Mouse (Mus musculus) lung, embryonic 14.5 days (tissue): ENCODE results near the gene H2-T22. TPM values are rescaled to one million over a fixed set of nuclear protein-coding genes. Genes with fewer than 3 reads are reported as not detected.

Experiments used
- ATAC-seq: fragments of 200-750 bp; cut with Nextera tagmentation; 2 replicates; pipeline ENCODE4 v1.8.0; 2017; ENCODE audit warnings: mild to moderate bottlenecking, moderate TSS enrichment, moderate library complexity; ENCODE audit not compliant: insufficient read depth
- DNase-seq: peaks from one replicate; pipeline ENCODE4 v3.0.0-alpha.2; 2015
- H3K27ac ChIP-seq: fragments of 300-500 bp; sonication (generic); 2 replicates; pipeline ENCODE4 v1.5.1; 2014; ENCODE audit warnings: low read depth, mild to moderate bottlenecking, moderate library complexity
- H3K27me3 ChIP-seq: fragments of 300-500 bp; sonication (generic); 2 replicates; pipeline ENCODE4 v1.6.1; 2014; ENCODE audit warnings: low read length, control low read depth; ENCODE audit not compliant: insufficient read depth
- H3K36me3 ChIP-seq: fragments of 300-500 bp; sonication (generic); 2 replicates; pipeline ENCODE4 v1.6.1; 2014; ENCODE audit warnings: control low read depth; ENCODE audit not compliant: insufficient read depth
- H3K4me1 ChIP-seq: fragments of 300-500 bp; sonication (generic); 2 replicates; pipeline ENCODE4 v1.6.1; 2014; ENCODE audit warnings: antibody characterized with exemption, control low read depth; ENCODE audit not compliant: insufficient read depth
- H3K4me2 ChIP-seq: fragments of 300-500 bp; sonication (generic); 2 replicates; pipeline ENCODE4 v1.6.1; 2014; ENCODE audit warnings: mild to moderate bottlenecking
- H3K4me3 ChIP-seq: fragments of 300-500 bp; sonication (generic); 2 replicates; pipeline ENCODE4 v1.5.1; 2014; ENCODE audit warnings: low read depth, low read length
- H3K9ac ChIP-seq: fragments of 300-500 bp; sonication (generic); 2 replicates; pipeline ENCODE4 v1.6.1; 2014
- H3K9me3 ChIP-seq: fragments of 300-500 bp; sonication (generic); 2 replicates; pipeline ENCODE4 v1.6.1; 2016; ENCODE audit warnings: low read depth, low read length, control low read depth
- CTCF ChIP-seq: IDR thresholded peaks from 2 replicates; pipeline ENCODE4 v1.5.1; 2016; ENCODE audit warnings: antibody characterized with exemption, low read depth
- WGBS: fragments of 180-500 bp; shearing (Covaris S2); extraction: QIAGEN DNeasy Blood & Tissue Kit; methylation state at CpG from one replicate; pipeline ENCODE4 v1.1.7; 2014; 5-methylcytosine and 5-hydroxymethylcytosine counted together
- polyA plus RNA-seq: library from polyadenylated mRNA; unstranded; fragments of >200 nt; fragmentation: Nextera tagmentation; extraction: Ambion mirVana; gene quantifications from 2 replicates; pipeline ENCODE4 v1.2.1, GENCODE M21; 2014

H2-T22 gene
- polyA plus RNA-seq, 1 experiment from 2014 or later = 16.0 TPM

DNA sequence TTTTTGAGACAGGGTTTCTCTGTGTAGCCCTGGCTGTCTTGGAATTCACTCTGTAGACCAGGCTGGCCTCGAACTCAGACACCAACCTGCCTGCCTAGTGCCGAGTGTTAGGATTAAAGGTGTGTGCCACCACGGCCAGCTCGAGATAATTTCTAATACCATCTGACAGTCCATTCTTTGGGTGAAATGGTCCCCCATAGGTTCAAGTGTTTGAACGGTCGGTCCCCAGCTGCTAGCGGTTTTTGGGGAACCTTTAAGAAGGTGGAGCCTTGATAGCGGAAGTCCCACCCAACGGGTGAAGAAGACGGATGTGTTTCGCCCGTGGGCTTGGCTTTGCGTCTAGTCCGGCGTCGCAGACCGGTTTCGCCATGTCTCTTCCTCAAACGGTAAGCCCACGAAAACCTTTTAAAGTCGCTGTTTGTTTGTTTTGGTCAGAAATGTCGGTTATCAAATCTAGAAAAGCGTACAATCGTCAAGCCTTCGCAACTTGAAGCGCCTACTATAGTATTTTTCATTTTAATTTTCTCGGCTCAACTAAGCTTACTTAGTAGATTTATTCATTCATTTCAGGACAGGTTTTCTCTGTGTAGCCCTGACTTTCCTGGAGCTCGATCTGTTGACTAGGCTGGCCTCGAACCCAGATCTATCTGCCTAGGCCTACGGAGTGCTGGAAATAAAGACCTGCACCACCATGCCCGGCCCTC, 48.2 kb downstream of the H2-T22 start:
- peak overlapping the region; percentile 69 for H3K4me2 ChIP-seq
- peak overlapping the region; percentile 61 for H3K9ac ChIP-seq
- H3K4me1 ChIP-seq = no peaks in the 10 kb centered on the region
- peak; percentile 93 for DNase-seq
- 0 out of 2 replicates have a peak overlapping the region, but pooled peaks have one; percentile 20 for H3K27ac ChIP-seq
- H3K9me3 ChIP-seq = no peaks in the 10 kb centered on the region
- H3K4me3 ChIP-seq = peak overlapping the region; percentile 51
- H3K27me3 ChIP-seq = no peaks in the 10 kb centered on the region
- peaks cover 5% of the 10 kb centered on the region; the same call in 1 of the 2 replicates for H3K36me3 ChIP-seq
- 2% methylated on average over 31 of the region's 31 CpGs for WGBS
- no peak for TF ChIP-seq CTCF
- ATAC-seq = peak; percentile 72

DNA sequence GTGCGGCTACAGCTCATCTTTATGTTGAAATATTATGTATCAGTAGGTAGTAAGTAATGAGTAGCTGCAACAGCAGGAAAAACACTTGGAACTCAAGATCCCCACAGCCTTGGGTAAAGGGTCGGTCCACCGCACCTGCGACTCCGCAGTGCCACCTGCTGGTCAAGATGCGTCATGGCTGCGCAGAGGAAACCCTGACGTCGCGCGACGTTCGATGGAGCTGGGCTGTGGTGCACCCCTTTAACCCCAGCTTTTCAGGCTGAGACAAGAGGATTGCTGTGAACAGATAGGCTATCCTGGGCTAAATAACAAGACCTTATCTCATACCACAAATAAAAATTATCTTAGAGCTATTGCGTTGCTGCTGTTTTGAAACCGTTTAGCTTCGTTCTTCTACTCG, 48.9 kb downstream of the H2-T22 start:
- Histone ChIP-seq H3K36me3 (peaks cover 11% of the 10 kb centered on the region), H3K4me1 (no peaks in the 10 kb centered on the region), H3K4me2 (peak overlapping the region; percentile 69), H3K4me3 (peak overlapping the region; percentile 51; the same call in 1 of the 2 replicates), H3K27me3 (no peaks in the 10 kb centered on the region), H3K27ac (no peak overlapping the region), H3K9me3 (no peaks in the 10 kb centered on the region), H3K9ac (no peak overlapping the region)
- 7% methylated on average over 17 of the region's 17 CpGs for WGBS
- peak; percentile 99 for TF ChIP-seq CTCF
- DNase-seq = peak; percentile 93
- peak; percentile 59 for ATAC-seq

- H3K36me3 ChIP-seq = peaks cover 30% of the 10 kb centered on the region
- WGBS = 16% methylated on average over 10 of the region's 10 CpGs
- no peak overlapping the region for H3K27ac ChIP-seq
- H3K9me3 ChIP-seq = no peaks in the 10 kb centered on the region
- TF ChIP-seq CTCF = no peak
- no peak overlapping the region for H3K9ac ChIP-seq
- H3K27me3 ChIP-seq = no peaks in the 10 kb centered on the region
- no peak overlapping the region for H3K4me3 ChIP-seq
- DNase-seq (peak; percentile 72), ATAC-seq (peak; percentile 7; the same call in 1 of the 2 replicates)
- H3K4me1 ChIP-seq = no peaks in the 10 kb centered on the region
- no peak overlapping the region for H3K4me2 ChIP-seq
These were observed 50.8 kb downstream of the H2-T22 start for GRCm38 (mm10) chr17:35991781-35992180.

Other genes starting within 250 kb of the H2-T22 start
- gene Ier3, start 221.1 kb downstream of the H2-T22 start, polyA plus RNA-seq = 5.0 and 7.1 TPM in 2 replicates
- 30.9 and 32.5 TPM in 2 replicates for gene Flot1, start 219.5 kb downstream of the H2-T22 start, polyA plus RNA-seq
- 1,155 and 1,206 TPM in 2 replicates for gene Tubb5, start 204.4 kb downstream of the H2-T22 start, polyA plus RNA-seq
- 19.5 and 21.6 TPM in 2 replicates for gene Mdc1, start 201.2 kb downstream of the H2-T22 start, polyA plus RNA-seq
- 69.2 and 72.0 TPM in 2 replicates for gene Nrm, start 181.4 kb downstream of the H2-T22 start, polyA plus RNA-seq
- gene Ppp1r18, start 177.2 kb downstream of the H2-T22 start, polyA plus RNA-seq = 24.0 and 24.7 TPM in 2 replicates
- 40.8 and 42.9 TPM in 2 replicates for gene Dhx16, start 162.9 kb downstream of the H2-T22 start, polyA plus RNA-seq
- gene 2310061I04Rik, start 145.3 kb downstream of the H2-T22 start, polyA plus RNA-seq = 21.0 and 25.4 TPM in 2 replicates
- 72.2 and 77.9 TPM in 2 replicates for gene Atat1, start 132.7 kb downstream of the H2-T22 start, polyA plus RNA-seq
- 84.5 and 89.1 TPM in 2 replicates for gene Mrps18b, start 126.4 kb downstream of the H2-T22 start, polyA plus RNA-seq
- gene Ppp1r10, start 126.3 kb downstream of the H2-T22 start, polyA plus RNA-seq = 36.3 and 38.5 TPM in 2 replicates
- 84.1 and 86.6 TPM in 2 replicates for gene Abcf1, start 73.0 kb downstream of the H2-T22 start, polyA plus RNA-seq
- 39.5 and 46.4 TPM in 2 replicates for gene Gnl1, start 62.9 kb downstream of the H2-T22 start, polyA plus RNA-seq
- gene Prr3, start 62.5 kb downstream of the H2-T22 start, polyA plus RNA-seq = 27.1 and 30.8 TPM in 2 replicates
- 2.4 and 3.3 TPM in 2 replicates for gene H2-T24, start 22.2 kb downstream of the H2-T22 start, polyA plus RNA-seq
- gene H2-T23, start 9.9 kb downstream of the H2-T22 start, polyA plus RNA-seq = 3.9 and 4.4 TPM in 2 replicates
- not detected in 2 replicates for gene Gm6034, start 214 bp upstream of the H2-T22 start, polyA plus RNA-seq
- not detected in 2 replicates for gene Gm11127, start 15.6 kb upstream of the H2-T22 start, polyA plus RNA-seq
- gene Gm19684, start 78.9 kb upstream of the H2-T22 start, polyA plus RNA-seq = not detected in 2 replicates
- gene Gm7030, start 86.7 kb upstream of the H2-T22 start, polyA plus RNA-seq = not detected in 2 replicates
- gene Gm8909, start 125.8 kb upstream of the H2-T22 start, polyA plus RNA-seq = 44.4 and 51.4 TPM in 2 replicates
- gene H2-T3, start 147.5 kb upstream of the H2-T22 start, polyA plus RNA-seq = 1.3 and 1.4 TPM in 2 replicates
- 188 and 195 TPM in 2 replicates for gene Rpp21, start 215.3 kb upstream of the H2-T22 start, polyA plus RNA-seq
- gene Trim39, start 229.5 kb upstream of the H2-T22 start, polyA plus RNA-seq = 15.8 and 15.9 TPM in 2 replicates
- gene H2-M10.2, start 243.7 kb upstream of the H2-T22 start, polyA plus RNA-seq = 0.23 TPM in 1 of 2 replicates, not detected in the other